Mouse (Mus musculus): ENCODE measurements around the gene Crlf1. TPM values are rescaled to one million over a fixed set of nuclear protein-coding genes. Genes with fewer than 3 reads are reported as not detected.

Gene Crlf1
- polyA plus RNA-seq, 1 experiment from 2014 or later = 83.3 TPM

GRCm38 (mm10) chr8:70490061-70490879 lies 2.7 kb upstream of the Crlf1 start:
- Histone ChIP-seq H3K9me3 (no peaks in the 10 kb centered on the region), H3K27ac (peak overlapping the region; percentile 55), H3K9ac (0 out of 2 replicates have a peak overlapping the region, but pooled peaks have one; percentile 25), H3K4me1 (peaks cover 87% of the 10 kb centered on the region), H3K4me3 (peak overlapping the region; percentile 63), H3K27me3 (peaks cover 93% of the 10 kb centered on the region), H3K4me2 (replicated peaks) (peak overlapping the region; percentile 90), H3K36me3 (no peaks in the 10 kb centered on the region)
- 11% methylated on average over 10 of the region's 10 CpGs for WGBS
- ATAC-seq (ENCODE audit: low FRiP score, low read depth) = no peak

GRCm38 (mm10) chr8:70490880-70491495 lies 2.0 kb upstream of the Crlf1 start:
- H3K9me3 ChIP-seq = no peaks in the 10 kb centered on the region
- H3K36me3 ChIP-seq = no peaks in the 10 kb centered on the region
- ATAC-seq (ENCODE audit: low FRiP score, low read depth) = no peak
- H3K27ac ChIP-seq = peak overlapping the region; percentile 55; the same call in 1 of the 2 replicates
- peak overlapping the region; percentile 90 for H3K4me2 ChIP-seq (replicated peaks)
- 0 out of 2 replicates have a peak overlapping the region, but pooled peaks have one; percentile 25 for H3K9ac ChIP-seq
- peaks cover 94% of the 10 kb centered on the region for H3K4me1 ChIP-seq
- peak overlapping the region; percentile 63 for H3K4me3 ChIP-seq
- WGBS = 5% methylated on average over 20 of the region's 20 CpGs
- peaks cover 97% of the 10 kb centered on the region for H3K27me3 ChIP-seq

- H3K9me3 ChIP-seq = no peaks in the 10 kb centered on the region
- H3K4me1 ChIP-seq = peaks cover 76% of the 10 kb centered on the region
- H3K4me3 ChIP-seq = peak overlapping the region; percentile 63
- H3K27ac ChIP-seq = peak overlapping the region; percentile 59
- 0 out of 2 replicates have a peak, but pooled peaks have one; percentile 7 for ATAC-seq (ENCODE audit: low FRiP score, low read depth)
- H3K36me3 ChIP-seq = no peaks in the 10 kb centered on the region
- H3K4me2 ChIP-seq (replicated peaks) = peak overlapping the region; percentile 90
- WGBS = under 1% methylated on average over 46 of the region's 47 CpGs
- peaks cover 90% of the 10 kb centered on the region for H3K27me3 ChIP-seq
- H3K9ac ChIP-seq = peak overlapping the region; percentile 72
Observed at GRCm38 (mm10) chr8:70493692-70494415, 896 bp downstream of the Crlf1 start.

GRCm38 (mm10) chr8:70494416-70494945 lies 1.5 kb downstream of the Crlf1 start:
- peaks cover 76% of the 10 kb centered on the region for H3K4me1 ChIP-seq
- peak overlapping the region; percentile 59; the same call in 1 of the 2 replicates for H3K27ac ChIP-seq

GRCm38 (mm10) chr8:70495001-70495770 lies 2.2 kb downstream of the Crlf1 start:
- H3K4me2 ChIP-seq (replicated peaks) = peak overlapping the region; percentile 90
- peaks cover 74% of the 10 kb centered on the region for H3K4me1 ChIP-seq
- peak overlapping the region; percentile 63 for H3K4me3 ChIP-seq
- peaks cover 90% of the 10 kb centered on the region for H3K27me3 ChIP-seq
- peak overlapping the region; percentile 59 for H3K27ac ChIP-seq
- peak overlapping the region; percentile 72 for H3K9ac ChIP-seq
- WGBS = 4% methylated on average over 21 of the region's 21 CpGs
- no peaks in the 10 kb centered on the region for H3K9me3 ChIP-seq
- ATAC-seq (ENCODE audit: low FRiP score, low read depth) = no peak
- no peaks in the 10 kb centered on the region for H3K36me3 ChIP-seq

More at GRCm38 (mm10) chr8:70494416-70494945, 1.5 kb downstream of the Crlf1 start:
- H3K9ac ChIP-seq = peak overlapping the region; percentile 72
- H3K36me3 ChIP-seq = no peaks in the 10 kb centered on the region
- H3K27me3 ChIP-seq = peaks cover 90% of the 10 kb centered on the region
- ATAC-seq (ENCODE audit: low FRiP score, low read depth) = no peak
- peak overlapping the region; percentile 63 for H3K4me3 ChIP-seq
- no peaks in the 10 kb centered on the region for H3K9me3 ChIP-seq
- peak overlapping the region; percentile 90 for H3K4me2 ChIP-seq (replicated peaks)
- WGBS = 1% methylated on average over 22 of the region's 28 CpGs

- no peak for ATAC-seq (ENCODE audit: low FRiP score, low read depth)
- Histone ChIP-seq H3K36me3 (no peaks in the 10 kb centered on the region), H3K27me3 (peaks cover 90% of the 10 kb centered on the region), H3K9ac (peak overlapping the region; percentile 72), H3K4me1 (peaks cover 71% of the 10 kb centered on the region), H3K27ac (peak overlapping the region; percentile 59), H3K9me3 (no peaks in the 10 kb centered on the region), H3K4me3 (peak overlapping the region; percentile 63), H3K4me2 (replicated peaks) (peak overlapping the region; percentile 90)
- WGBS = 11% methylated on average over 12 of the region's 12 CpGs
Observed at GRCm38 (mm10) chr8:70495771-70496062, 2.8 kb downstream of the Crlf1 start.

- 12% methylated on average over 39 of the region's 39 CpGs for WGBS
- H3K27me3 ChIP-seq = peaks cover 62% of the 10 kb centered on the region
- ATAC-seq (ENCODE audit: low FRiP score, low read depth) = no peak
- H3K36me3 ChIP-seq = 0 out of 2 replicates have a peak, but pooled peaks cover 3% of the 10 kb centered on the region
- H3K9me3 ChIP-seq = no peaks in the 10 kb centered on the region
- peak overlapping the region; percentile 50 for H3K4me2 ChIP-seq (replicated peaks)
- peak overlapping the region; percentile 12; the same call in 1 of the 2 replicates for H3K4me3 ChIP-seq
- H3K9ac ChIP-seq = no peak overlapping the region
- peaks cover 75% of the 10 kb centered on the region for H3K4me1 ChIP-seq
- H3K27ac ChIP-seq = no peak overlapping the region
Observed at GRCm38 (mm10) chr8:70500386-70501301, 7.7 kb downstream of the Crlf1 start.

- H3K27me3 ChIP-seq = peaks cover 49% of the 10 kb centered on the region
Observed at GRCm38 (mm10) chr8:70501820-70502529, 9.0 kb downstream of the Crlf1 start.

GRCm38 (mm10) chr8:70502540-70502939 lies 9.6 kb downstream of the Crlf1 start:
- no peak overlapping the region for H3K27ac ChIP-seq
- peak overlapping the region; percentile 79 for H3K4me2 ChIP-seq (replicated peaks)
- ATAC-seq (ENCODE audit: low FRiP score, low read depth) = no peak
- peaks cover 76% of the 10 kb centered on the region for H3K4me1 ChIP-seq
- H3K27me3 ChIP-seq = peaks cover 45% of the 10 kb centered on the region
- 32% methylated on average over 12 of the region's 12 CpGs for WGBS
- H3K36me3 ChIP-seq = peaks cover 9% of the 10 kb centered on the region
- no peaks in the 10 kb centered on the region for H3K9me3 ChIP-seq
- H3K4me3 ChIP-seq = no peak overlapping the region
- peak overlapping the region; percentile 36; the same call in 1 of the 2 replicates for H3K9ac ChIP-seq

More at GRCm38 (mm10) chr8:70501820-70502529, 9.0 kb downstream of the Crlf1 start:
- H3K4me1 ChIP-seq = peaks cover 75% of the 10 kb centered on the region
- no peaks in the 10 kb centered on the region for H3K9me3 ChIP-seq
- peak overlapping the region; percentile 79 for H3K4me2 ChIP-seq (replicated peaks)
- 0 out of 2 replicates have a peak overlapping the region, but pooled peaks have one; percentile 0 for H3K4me3 ChIP-seq
- 14% methylated on average over 23 of the region's 23 CpGs for WGBS
- peaks cover 4% of the 10 kb centered on the region for H3K36me3 ChIP-seq
- H3K27ac ChIP-seq = no peak overlapping the region
- no peak for ATAC-seq (ENCODE audit: low FRiP score, low read depth)
- H3K9ac ChIP-seq = peak overlapping the region; percentile 57; the same call in 1 of the 2 replicates
